Mouse (Mus musculus): ENCODE results near the gene Rph3a.

GRCm38 (mm10) chr5:120902056-120902455 lies 107.8 kb downstream of the Rph3a start:
- no peak for TF ChIP-seq CTCF (IDR thresholded peaks at IDR 0.05; ENCODE audit: borderline replicate concordance, control insufficient read depth, extremely low read depth, insufficient read depth, low read length, poor library complexity)
- no peak for TF ChIP-seq POLR2A (IDR thresholded peaks at IDR 0.05; ENCODE audit: control insufficient read depth, extremely low read depth, insufficient read depth, low read length, poor library complexity)
